Mouse (Mus musculus): ENCODE results near the gene Igsf8.
A peak's percentile ranks its signal among the peaks of the same experiment; 100 is the strongest.

The Igsf8 gene

DNA sequence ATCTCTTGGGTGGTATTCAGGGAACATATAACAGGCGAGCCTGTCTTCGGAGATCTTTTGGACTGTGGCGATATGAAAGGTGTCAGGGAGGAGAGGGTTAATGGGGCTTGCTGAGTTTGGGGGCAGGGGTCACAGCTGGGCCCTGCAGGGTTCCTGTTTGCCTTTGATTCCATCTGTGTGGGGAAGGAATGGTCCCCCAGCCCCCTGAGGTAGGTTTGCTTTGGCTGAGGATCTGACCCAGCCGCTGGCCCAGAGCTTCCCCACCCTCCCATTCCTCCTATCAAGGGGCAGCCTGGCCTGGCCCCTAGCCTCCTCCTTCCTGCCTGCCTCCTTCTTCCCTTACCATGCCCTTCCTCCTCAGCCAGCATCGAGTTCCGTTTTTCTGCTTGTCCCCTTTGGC is 41.4 kb downstream of the Igsf8 start:
- no peak for DNase-seq (ENCODE audit: low spot score)

DNA sequence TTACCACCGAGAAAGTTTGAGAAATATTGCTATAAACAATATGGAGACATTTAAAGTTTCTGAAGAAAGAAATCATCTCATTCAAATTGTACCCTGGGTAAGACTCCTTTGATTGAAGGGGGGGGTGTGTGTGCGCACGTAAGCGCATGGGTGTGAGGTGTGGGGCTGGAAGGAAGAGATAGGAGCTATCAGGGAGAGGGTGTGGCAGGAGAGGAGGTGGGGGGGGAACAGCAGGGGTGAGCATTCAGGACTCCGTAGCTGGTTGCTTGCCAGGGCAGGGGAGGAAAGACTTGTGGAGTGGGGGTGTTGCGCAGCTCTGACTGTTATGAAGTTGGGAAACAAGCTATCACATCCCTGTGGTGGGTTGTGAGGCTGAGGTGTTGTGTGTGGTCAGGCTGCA is 43.0 kb downstream of the Igsf8 start:
- DNase-seq (ENCODE audit: low spot score): no peak

DNA sequence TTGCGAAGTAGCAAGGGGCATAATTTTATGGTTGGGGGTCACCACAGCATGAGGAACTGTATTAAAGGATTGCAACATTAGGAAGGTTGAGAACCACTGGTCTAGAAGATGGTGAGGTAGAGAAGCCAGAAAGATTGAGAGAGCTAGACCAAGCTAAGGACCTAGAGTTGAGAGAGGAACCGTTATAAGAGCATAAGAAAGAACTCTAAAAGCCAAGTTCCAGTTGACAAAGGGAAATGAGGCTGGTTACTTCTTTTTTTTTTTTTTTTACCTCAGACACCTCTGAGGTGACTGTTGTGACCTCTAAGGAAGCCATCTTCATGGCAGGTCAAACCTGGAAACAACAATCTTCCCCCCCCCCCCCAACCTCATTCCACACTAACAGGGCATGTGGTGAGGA is 43.7 kb downstream of the Igsf8 start:
- no peak for DNase-seq (ENCODE audit: low spot score)

- no peak for DNase-seq (ENCODE audit: low spot score)
Measured at GRCm38 (mm10) chr1:172305635-172306034, 44.2 kb downstream of the Igsf8 start.

DNA sequence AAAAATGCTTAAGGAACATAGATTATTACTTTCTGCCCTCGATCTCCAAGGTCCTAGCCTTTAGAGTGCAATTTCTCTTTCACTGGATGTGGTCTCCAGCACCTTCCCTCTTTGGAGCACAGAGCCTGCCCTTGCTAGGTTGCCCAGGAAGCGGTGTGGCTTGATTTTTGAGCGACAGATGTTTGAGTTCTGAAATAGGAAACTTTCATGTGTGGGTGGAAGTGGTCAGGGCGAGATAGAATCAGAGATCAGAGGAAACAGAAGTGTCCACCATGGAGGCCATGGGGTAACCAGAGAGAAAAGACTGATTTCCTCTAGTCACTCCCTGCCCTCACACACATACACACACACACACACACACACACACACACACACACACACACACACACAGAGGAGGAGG is 44.8 kb downstream of the Igsf8 start:
- DNase-seq (ENCODE audit: low spot score): no peak

DNA sequence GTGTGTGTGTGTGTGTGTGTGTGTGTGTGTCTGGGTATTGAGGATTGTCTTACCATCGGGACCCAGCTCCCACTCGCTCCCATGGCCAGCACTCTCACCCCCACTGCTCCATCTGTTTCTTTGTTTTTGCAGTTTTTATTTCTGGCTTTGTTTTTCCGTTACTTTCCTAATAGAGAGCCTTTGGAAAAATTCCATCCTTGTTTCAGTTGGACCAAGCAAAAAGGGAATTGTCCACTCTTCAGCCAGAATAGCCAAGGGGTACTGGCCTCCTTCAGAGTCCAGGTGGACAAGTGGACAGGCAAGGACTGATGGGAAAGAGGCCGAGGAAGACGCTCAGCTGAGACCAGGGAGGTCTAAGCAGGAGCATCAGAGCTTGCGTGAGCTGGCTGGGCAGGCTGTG is 45.4 kb downstream of the Igsf8 start:
- no peak for DNase-seq (ENCODE audit: low spot score)

DNA sequence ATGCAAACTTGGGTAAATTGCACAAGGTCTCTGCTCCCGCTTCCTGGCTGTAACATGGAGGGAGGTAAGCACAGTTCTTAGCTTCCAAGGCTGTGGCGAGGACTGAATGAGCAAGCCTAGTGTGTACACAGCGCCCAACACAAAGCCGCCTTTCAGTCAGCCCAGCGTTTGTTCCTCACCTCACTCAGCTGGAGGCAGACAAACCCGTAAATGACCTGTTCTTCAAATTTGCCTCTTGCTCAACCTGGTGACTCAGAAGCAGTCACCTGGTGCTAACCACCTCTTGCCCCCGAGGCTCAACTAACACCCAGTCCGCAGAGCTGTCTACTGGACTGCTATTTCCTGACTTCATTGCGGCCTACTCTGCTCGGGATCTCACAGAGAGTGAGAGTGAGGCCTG is 46.5 kb downstream of the Igsf8 start:
- no peak for DNase-seq (ENCODE audit: low spot score)

GRCm38 (mm10) chr1:172308409-172308808 is 47.0 kb downstream of the Igsf8 start:
- DNase-seq (ENCODE audit: low spot score): no peak

GRCm38 (mm10) chr1:172309699-172310398 is 48.4 kb downstream of the Igsf8 start:
- DNase-seq (ENCODE audit: low spot score): peak; percentile 86

- DNase-seq (ENCODE audit: low spot score): peak; percentile 46
Measured at GRCm38 (mm10) chr1:172311248-172311906, 49.9 kb downstream of the Igsf8 start.

GRCm38 (mm10) chr1:172311921-172312767 is 50.7 kb downstream of the Igsf8 start:
- peak; percentile 80 for DNase-seq (ENCODE audit: low spot score)

DNA sequence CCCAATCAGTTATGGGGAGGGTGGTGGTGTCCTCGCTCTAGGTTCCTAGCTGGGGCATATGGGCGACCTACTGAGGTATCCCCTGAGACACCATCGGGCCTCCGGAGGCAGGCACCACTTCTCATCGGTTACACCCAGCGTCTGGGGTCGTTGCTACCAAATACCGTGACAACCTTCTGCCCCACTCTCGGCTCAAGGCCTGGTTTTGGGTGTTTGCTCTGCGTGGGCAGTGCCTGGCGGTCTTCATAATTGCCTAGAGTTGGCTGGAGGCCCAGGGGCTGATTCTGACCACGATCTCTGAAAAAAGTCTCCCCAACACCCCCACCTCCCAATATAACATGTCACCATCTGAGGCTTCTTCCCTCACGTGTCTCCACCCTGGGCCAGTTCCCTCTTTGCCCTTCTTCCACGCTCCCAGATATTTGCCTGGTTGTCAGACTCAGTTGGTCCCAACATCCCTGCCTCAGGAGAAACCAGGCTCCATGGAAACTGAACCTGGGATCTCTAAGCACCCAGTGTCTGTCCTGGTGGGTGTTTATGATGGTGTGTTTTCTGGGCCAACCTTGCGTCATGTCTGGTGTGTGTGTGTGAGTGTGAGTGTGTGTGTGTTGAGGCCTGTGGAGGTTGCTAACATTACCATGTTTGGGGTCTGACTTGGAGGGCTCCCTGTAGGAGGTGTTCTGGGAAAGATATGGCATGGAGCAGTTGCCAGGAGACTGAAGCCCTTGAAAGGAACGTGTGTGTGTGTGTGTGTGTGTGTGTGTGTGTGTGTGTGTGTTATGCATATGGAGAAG is 51.5 kb downstream of the Igsf8 start:
- no peak for DNase-seq (ENCODE audit: low spot score)

- no peak for DNase-seq (ENCODE audit: low spot score)
Measured at GRCm38 (mm10) chr1:172313613-172314411, 52.4 kb downstream of the Igsf8 start.

DNA sequence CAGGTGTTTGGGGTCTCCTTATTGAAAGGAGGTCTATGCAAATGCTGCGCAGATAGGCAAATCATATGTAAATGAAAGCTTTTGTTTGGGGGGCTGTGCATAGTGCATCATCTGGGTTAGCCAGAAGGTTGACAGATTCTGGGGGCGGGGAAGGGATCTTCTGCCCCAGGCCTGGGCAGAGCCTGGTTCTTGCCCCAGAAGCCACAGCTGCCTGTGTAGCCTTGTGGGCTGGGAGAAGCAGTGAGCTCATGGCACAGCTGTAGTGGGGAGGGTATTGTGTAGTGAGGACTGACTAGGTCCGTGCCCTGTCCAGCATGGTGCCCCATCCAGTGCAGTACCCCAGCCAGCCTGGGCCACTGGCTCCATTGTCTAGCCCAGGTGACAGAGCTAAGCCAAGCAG is 53.5 kb downstream of the Igsf8 start:
- no peak for DNase-seq (ENCODE audit: low spot score)

- no peak for DNase-seq (ENCODE audit: low spot score)
Measured at GRCm38 (mm10) chr1:172317431-172317830, 56.0 kb downstream of the Igsf8 start.

DNA sequence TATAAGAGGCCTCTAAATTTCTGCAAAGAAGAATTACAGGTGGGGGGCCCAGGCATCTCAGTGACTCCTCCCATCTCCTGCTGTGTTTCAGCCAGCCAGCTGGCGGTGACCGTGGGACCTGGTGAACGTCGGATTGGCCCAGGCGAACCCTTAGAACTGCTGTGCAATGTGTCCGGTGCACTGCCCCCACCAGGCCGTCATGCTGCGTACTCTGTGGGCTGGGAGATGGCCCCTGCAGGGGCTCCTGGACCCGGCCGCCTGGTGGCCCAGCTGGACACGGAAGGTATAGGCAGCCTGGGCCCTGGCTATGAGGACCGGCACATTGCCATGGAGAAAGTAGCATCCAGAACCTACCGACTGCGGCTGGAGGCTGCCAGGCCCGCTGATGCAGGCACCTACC is 56.5 kb downstream of the Igsf8 start:
- DNase-seq (ENCODE audit: low spot score): no peak

- no peak for DNase-seq (ENCODE audit: low spot score)
Measured at GRCm38 (mm10) chr1:172318424-172319035, 57.1 kb downstream of the Igsf8 start.

DNA sequence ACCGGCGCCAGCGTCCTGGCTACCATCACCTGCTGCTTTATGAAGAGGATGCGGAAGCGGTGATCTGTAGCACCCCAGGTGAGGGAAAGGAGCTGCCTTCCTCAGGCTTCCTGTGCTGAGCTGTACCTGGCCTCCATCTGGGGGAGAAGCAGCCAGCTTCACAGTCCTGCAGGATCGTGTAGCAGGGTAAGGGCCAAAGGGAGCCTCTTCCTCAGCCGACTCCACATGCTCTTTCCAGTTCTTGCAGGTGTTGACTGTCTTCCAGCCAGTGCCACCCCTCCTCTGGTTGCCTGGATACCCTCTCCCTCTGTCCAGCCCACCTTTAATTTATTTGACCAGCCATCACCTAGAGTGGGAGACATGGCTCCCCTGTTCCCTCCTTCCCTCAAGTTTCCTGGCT is 57.9 kb downstream of the Igsf8 start:
- no peak for DNase-seq (ENCODE audit: low spot score)

DNA sequence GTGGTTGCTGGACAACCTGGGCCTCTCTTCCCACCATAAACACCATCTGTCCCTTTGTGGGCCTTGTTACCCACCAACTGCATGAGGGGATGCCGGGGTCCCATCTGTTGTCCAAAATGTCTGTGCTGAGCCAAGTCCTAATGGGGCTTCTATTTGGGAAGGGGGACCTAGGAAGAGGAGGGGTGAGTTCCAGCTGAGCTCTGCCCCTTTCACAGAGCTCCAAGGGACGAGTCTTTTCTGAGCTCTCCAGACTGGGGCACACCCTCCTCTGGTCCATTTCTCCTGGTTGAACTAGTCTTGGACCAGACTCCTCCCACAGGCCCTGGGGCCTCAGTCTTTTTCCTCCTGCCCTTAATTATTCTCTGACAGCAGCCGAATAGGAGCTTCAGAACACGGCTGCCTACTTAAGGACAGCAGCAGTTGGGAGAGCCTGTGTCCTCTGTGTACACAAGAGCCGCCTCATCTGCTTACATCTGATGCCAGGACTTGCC is 58.5 kb downstream of the Igsf8 start:
- DNase-seq (ENCODE audit: low spot score): no peak

DNA sequence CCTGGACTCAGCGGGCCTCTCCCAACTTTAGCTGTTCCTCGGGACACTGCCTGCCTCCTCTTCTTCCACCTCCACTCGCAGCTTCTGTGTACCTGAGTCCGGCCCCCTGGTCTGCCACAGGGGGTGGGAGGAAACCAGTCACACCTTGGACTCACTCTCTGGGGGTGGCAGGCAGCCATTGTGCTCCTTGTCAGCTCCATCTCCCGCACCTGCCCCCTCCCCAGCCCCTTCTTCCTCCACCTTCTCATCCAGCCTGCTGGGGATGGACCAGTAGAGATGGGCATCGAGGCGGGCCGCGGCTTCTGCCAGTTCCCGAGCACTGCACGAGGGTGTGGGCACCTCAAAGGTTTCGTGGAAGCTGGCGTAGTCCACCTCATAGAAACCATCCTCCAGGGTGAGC is 61.3 kb downstream of the Igsf8 start:
- no peak for DNase-seq (ENCODE audit: low spot score)

DNA sequence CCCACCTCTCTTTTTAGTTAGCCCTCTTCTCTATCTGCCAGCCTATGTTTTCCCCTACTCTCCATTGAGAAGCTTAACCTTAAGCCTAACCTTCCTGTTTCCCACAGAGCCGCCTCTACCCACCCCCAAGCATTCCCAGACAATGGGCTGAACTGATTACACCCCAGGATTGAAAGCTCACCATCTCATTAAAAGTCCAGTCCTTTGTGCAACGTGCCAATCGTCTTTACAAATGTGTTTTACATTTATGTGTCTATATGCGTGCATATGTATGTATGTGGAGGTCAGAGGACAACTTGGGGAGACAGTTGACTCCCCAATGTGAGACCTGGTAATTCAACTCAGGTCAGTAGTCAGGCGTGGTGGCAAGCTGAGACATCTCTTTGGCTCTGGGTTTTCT is 61.9 kb downstream of the Igsf8 start:
- DNase-seq (ENCODE audit: low spot score): no peak

Measured in c-Kit-positive CD71-positive TER-119-positive erythroid progenitor cells, embryonic 14.5 days (primary cell).